Mouse (Mus musculus) left cerebral cortex, postnatal 4 days (tissue): Measurements from ENCODE around the gene Wdr72. TPM values are rescaled to one million over a fixed set of nuclear protein-coding genes. Genes with fewer than 3 reads are reported as not detected.

Experiments
- DNase-seq: peaks from one replicate; pipeline ENCODE4 v3.0.0-alpha.2; 2022
- intact Hi-C: fragments of 180-260 bp; cut with DNase I; formaldehyde crosslinking; loops from one replicate; pipeline ENCODE4 v1.15.1; 2025
- total RNA-seq, 2 experiments: library from RNA; stranded (reverse); gene quantifications; 2 replicates each; pipeline ENCODE4 v1.2.3; 2021

Gene Wdr72
- total RNA-seq = under 1 TPM in 1 of 2 experiments, not detected in 1; 0.08 TPM

- intact Hi-C loops = no loop called here
- DNase-seq = no peak
Measured at GRCm38 (mm10) chr9:74109761-74110460, at the start of gene Wdr72. TSS of gene Wdr72 (plus strand) at chr9:74110356.

GRCm38 (mm10) chr9:74066278-74066677 is 43.9 kb upstream of the Wdr72 start:
- intact Hi-C loops = no loop called here

GRCm38 (mm10) chr9:74066766-74067165 is 43.4 kb upstream of the Wdr72 start:
- peak; percentile 68 for DNase-seq
- intact Hi-C loops = no loop called here

More at GRCm38 (mm10) chr9:74066278-74066677, 43.9 kb upstream of the Wdr72 start:
- no peak for DNase-seq

GRCm38 (mm10) chr9:74075958-74076357 is 34.2 kb upstream of the Wdr72 start:
- intact Hi-C loops = loop anchor here (5.0 kb wide), 1 partner anchor 924 kb away; no protein-coding TSS in a partner anchor
- no peak for DNase-seq

- intact Hi-C loops = loop anchor here (5.0 kb wide), 1 partner anchor 926 kb away; no protein-coding TSS in a partner anchor
- DNase-seq = peak; percentile 12
Measured at GRCm38 (mm10) chr9:74078458-74078857, 31.7 kb upstream of the Wdr72 start.

GRCm38 (mm10) chr9:74080241-74080640 is 29.9 kb upstream of the Wdr72 start:
- intact Hi-C loops = no loop called here
- DNase-seq = no peak

- intact Hi-C loops = no loop called here
Measured at GRCm38 (mm10) chr9:74101591-74101990, 8.6 kb upstream of the Wdr72 start.

GRCm38 (mm10) chr9:74102615-74103014 is 7.5 kb upstream of the Wdr72 start:
- intact Hi-C loops = no loop called here
- DNase-seq = no peak

More at GRCm38 (mm10) chr9:74101591-74101990, 8.6 kb upstream of the Wdr72 start:
- DNase-seq = no peak

GRCm38 (mm10) chr9:74110461-74110816 is 283 bp downstream of the Wdr72 start:
- intact Hi-C loops = no loop called here
- no peak for DNase-seq

- no peak for DNase-seq
- intact Hi-C loops = no loop called here
Measured at GRCm38 (mm10) chr9:74112526-74112925, 2.4 kb downstream of the Wdr72 start.

- no peak for DNase-seq
- intact Hi-C loops = no loop called here
Measured at GRCm38 (mm10) chr9:74126222-74126621, 16.1 kb downstream of the Wdr72 start.

- DNase-seq = no peak
- intact Hi-C loops = no loop called here
Measured at GRCm38 (mm10) chr9:74134010-74134409, 23.9 kb downstream of the Wdr72 start.

- peak; percentile 66 for DNase-seq
- intact Hi-C loops = loop anchor here (5.0 kb wide), 1 partner anchor 140 kb away; no protein-coding TSS in a partner anchor
Measured at GRCm38 (mm10) chr9:74141864-74142263, 31.7 kb downstream of the Wdr72 start.

- DNase-seq = no peak
- intact Hi-C loops = loop anchor here (5.0 kb wide), 1 partner anchor 140 kb away; no protein-coding TSS in a partner anchor
Measured at GRCm38 (mm10) chr9:74142705-74143104, 32.5 kb downstream of the Wdr72 start.

GRCm38 (mm10) chr9:74145203-74145602 is 35.0 kb downstream of the Wdr72 start:
- intact Hi-C loops = no loop called here
- DNase-seq = no peak

- intact Hi-C loops = no loop called here
- DNase-seq = peak; percentile 26
Measured at GRCm38 (mm10) chr9:74148306-74148705, 38.1 kb downstream of the Wdr72 start.

- intact Hi-C loops = no loop called here
- DNase-seq = no peak
Measured at GRCm38 (mm10) chr9:74160361-74160933, 50.3 kb downstream of the Wdr72 start.

- no peak for DNase-seq
- intact Hi-C loops = no loop called here
Measured at GRCm38 (mm10) chr9:74165697-74166096, 55.5 kb downstream of the Wdr72 start.

GRCm38 (mm10) chr9:74169904-74170303 is 59.7 kb downstream of the Wdr72 start:
- no peak for DNase-seq
- intact Hi-C loops = no loop called here

GRCm38 (mm10) chr9:74186748-74187400 is 76.7 kb downstream of the Wdr72 start:
- peak; percentile 42 for DNase-seq
- intact Hi-C loops = no loop called here

GRCm38 (mm10) chr9:74187401-74188029 is 77.4 kb downstream of the Wdr72 start:
- intact Hi-C loops = no loop called here
- no peak for DNase-seq
